Mouse (Mus musculus) spleen, adult 2 months (tissue): Measurements from ENCODE around the gene Pdzrn4. TPM values are rescaled to one million over a fixed set of nuclear protein-coding genes. Genes with fewer than 3 reads are reported as not detected.

Experiments
- DNase-seq, 2 experiments: peaks; one replicate each; pipeline versions ENCODE4 v3.0.0 to v3.0.0-alpha.2; 2012 to 2021; ENCODE audit warnings: low spot score in 2 of 2, low read depth in 1 of 2
- H3K27ac ChIP-seq: fragments of 200-500 bp; 2 replicates; pipeline ENCODE4 v1.5.1; 2012; ENCODE audit warnings: low read length, inconsistent platforms; ENCODE audit not compliant: insufficient read depth
- H3K27me3 ChIP-seq: fragments of 200-500 bp; 2 replicates; pipeline ENCODE4 v1.6.1; 2012; ENCODE audit warnings: mild to moderate bottlenecking, moderate library complexity, low read length, inconsistent platforms; ENCODE audit not compliant: control insufficient read depth, insufficient read depth
- H3K36me3 ChIP-seq: fragments of 200-500 bp; 2 replicates; pipeline ENCODE4 v1.6.1; 2012; ENCODE audit warnings: mild to moderate bottlenecking, low read length, inconsistent platforms; ENCODE audit not compliant: control insufficient read depth, insufficient read depth
- H3K4me1 ChIP-seq: fragments of 200-500 bp; 2 replicates; pipeline ENCODE4 v1.6.1; 2011; ENCODE audit warnings: inconsistent platforms; ENCODE audit not compliant: control insufficient read depth, insufficient read depth, insufficient read length
- H3K4me3 ChIP-seq: fragments of 200-500 bp; 2 replicates; pipeline ENCODE4 v1.5.1; 2011; ENCODE audit warnings: mild to moderate bottlenecking, inconsistent platforms; ENCODE audit not compliant: insufficient read depth, insufficient read length; ENCODE audit errors: extremely low read depth
- CTCF ChIP-seq: fragments of 200-500 bp; IDR thresholded peaks from 2 replicates; pipeline ENCODE4 v1.5.1; 2011; ENCODE audit warnings: mild to moderate bottlenecking, inconsistent platforms; ENCODE audit not compliant: insufficient read depth, insufficient read length, insufficient replicate concordance; ENCODE audit errors: extremely low read depth
- POLR2A ChIP-seq: fragments of 200-500 bp; IDR thresholded peaks from 2 replicates; pipeline ENCODE4 v1.6.1; 2011; ENCODE audit warnings: low read depth, low read length, inconsistent platforms
- WGBS: fragments of 180-500 bp; shearing (Covaris S2); methylation state at CpG from one replicate; pipeline ENCODE4 v1.1.7; 2018; 5-methylcytosine and 5-hydroxymethylcytosine counted together
- polyA plus RNA-seq: library from polyadenylated mRNA; depleted of rRNA; stranded (reverse); fragments of >200 nt; gene quantifications from 2 replicates; pipeline ENCODE4 v1.2.3, GENCODE M21; 2012

Gene Pdzrn4
- polyA plus RNA-seq, 1 experiment: 0.02 TPM

GRCm38 (mm10) chr15:92521686-92522085, 125.0 kb downstream of the Pdzrn4 start:
- no peaks in the 10 kb centered on the region for H3K27me3 ChIP-seq
- no peak overlapping the region for H3K4me3 ChIP-seq
- H3K27ac ChIP-seq: no peak overlapping the region
- H3K4me1 ChIP-seq: no peaks in the 10 kb centered on the region
- TF ChIP-seq POLR2A: no peak
- no peak for DNase-seq
- no peaks in the 10 kb centered on the region for H3K36me3 ChIP-seq
- 23% methylated on average over 7 of the region's 7 CpGs for WGBS

DNA sequence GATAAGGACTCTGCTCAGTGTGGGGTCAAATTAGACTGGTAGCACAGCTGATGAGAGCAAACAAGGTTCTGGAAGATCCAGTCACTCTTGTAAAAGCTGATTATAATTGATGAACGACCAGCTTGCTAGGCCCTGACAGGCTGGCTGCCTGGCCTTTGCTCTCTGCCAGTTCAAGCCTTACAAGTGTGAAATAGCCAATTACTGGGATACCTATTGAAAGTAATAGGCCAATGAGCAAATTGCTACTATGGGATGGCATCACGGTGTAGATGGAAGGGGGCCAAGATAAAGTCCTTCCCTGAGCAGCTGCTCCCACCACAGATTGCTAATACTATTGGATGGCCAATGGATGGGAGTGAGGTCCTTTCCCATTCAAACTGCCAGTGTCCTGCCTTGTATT, 128.2 kb downstream of the Pdzrn4 start:
- H3K36me3 ChIP-seq: no peaks in the 10 kb centered on the region
- no peaks in the 10 kb centered on the region for H3K27me3 ChIP-seq
- H3K4me1 ChIP-seq: no peaks in the 10 kb centered on the region
- 38% methylated on average over 2 of the region's 2 CpGs for WGBS
- H3K4me3 ChIP-seq: no peak overlapping the region
- no peak for DNase-seq
- H3K27ac ChIP-seq: no peak overlapping the region
- TF ChIP-seq POLR2A (no peak), CTCF (no peak)

GRCm38 (mm10) chr15:92525416-92525815, 128.7 kb downstream of the Pdzrn4 start:
- no peaks in the 10 kb centered on the region for H3K27me3 ChIP-seq
- no peak overlapping the region for H3K27ac ChIP-seq
- no peaks in the 10 kb centered on the region for H3K4me1 ChIP-seq
- H3K36me3 ChIP-seq: no peaks in the 10 kb centered on the region
- no peak overlapping the region for H3K4me3 ChIP-seq
- TF ChIP-seq POLR2A (no peak), CTCF (no peak)
- WGBS: 88% methylated on average over 9 of the region's 9 CpGs
- no peak for DNase-seq

DNA sequence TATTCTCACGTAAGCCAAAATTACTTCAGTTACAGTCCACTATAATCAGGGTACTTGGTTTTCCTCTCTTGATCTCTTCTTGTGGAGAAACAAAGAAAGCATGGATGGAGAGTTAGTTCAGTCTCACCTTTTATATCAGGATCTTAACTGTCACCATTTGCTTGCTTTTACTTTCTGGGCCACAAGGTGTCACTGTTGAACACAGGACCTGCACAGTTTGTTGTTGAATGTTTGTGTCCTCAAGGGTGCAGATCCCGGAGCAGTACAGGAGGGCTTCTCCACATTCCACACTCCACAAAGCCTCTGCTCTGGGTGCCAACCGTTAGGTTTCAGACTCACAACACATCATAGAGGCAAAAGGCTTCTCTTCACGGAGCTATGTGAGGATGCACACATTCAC, 130.1 kb downstream of the Pdzrn4 start:
- no peak for DNase-seq
- TF ChIP-seq POLR2A (no peak), CTCF (no peak)
- H3K27ac ChIP-seq: no peak overlapping the region
- H3K36me3 ChIP-seq: no peaks in the 10 kb centered on the region
- H3K4me1 ChIP-seq: no peaks in the 10 kb centered on the region
- no peak overlapping the region for H3K4me3 ChIP-seq
- WGBS: 76% methylated on average over 4 of the region's 4 CpGs
- H3K27me3 ChIP-seq: no peaks in the 10 kb centered on the region

DNA sequence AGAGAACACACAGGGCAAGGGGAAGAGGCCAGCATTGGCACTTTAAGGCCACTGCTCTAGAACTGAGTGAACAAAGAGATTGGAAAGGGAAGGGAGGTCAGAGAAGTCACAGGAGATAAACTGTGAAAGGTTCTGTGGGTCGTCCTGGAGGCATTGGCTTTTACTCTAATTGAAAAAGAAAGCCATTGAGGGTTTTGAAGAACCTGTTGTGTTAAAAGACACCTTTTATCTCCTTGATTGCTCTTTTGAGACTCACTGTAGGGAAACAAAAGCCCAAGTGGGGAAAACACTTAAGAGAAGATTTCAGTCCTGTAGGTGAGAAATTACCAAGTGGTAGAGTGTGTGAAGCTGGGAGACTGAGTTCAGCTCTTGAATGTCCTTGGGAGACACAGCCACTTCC, 146.6 kb downstream of the Pdzrn4 start:
- H3K4me3 ChIP-seq: no peak overlapping the region
- no peaks in the 10 kb centered on the region for H3K36me3 ChIP-seq
- H3K27ac ChIP-seq: no peak overlapping the region
- TF ChIP-seq CTCF: no peak
- no peak for TF ChIP-seq POLR2A
- no peak for DNase-seq
- H3K27me3 ChIP-seq: no peaks in the 10 kb centered on the region
- H3K4me1 ChIP-seq: no peaks in the 10 kb centered on the region
- 58% methylated on average over 1 of the region's 1 CpGs for WGBS

DNA sequence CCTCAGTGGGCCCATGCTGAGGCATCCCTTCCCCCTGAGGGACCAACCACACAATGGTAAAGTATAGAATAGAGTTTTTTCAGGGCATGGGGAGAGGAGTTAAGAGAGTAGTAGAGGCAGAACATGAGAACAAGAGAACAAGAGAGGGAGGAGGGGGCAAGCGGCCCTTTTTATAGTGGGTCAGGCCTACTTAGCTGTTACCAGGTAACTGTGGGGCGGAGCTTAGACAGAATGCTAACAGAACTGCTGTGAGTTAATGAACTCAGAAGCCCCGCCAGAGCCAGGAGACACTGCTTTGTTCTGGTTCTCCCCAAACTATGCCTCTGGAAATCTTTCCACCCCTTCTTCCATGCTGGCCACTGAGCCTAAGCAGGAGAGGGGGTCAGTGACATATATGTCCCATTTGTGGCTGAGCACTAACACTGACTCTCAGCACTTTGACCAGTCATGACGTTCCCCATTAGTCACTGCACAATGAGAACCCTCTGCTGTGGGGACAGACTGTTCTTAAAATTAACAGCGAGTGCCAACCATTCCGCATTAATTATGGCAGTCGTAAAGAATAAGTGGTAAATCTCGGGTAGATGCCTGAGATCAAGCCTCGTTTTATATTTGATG, 150.7 kb downstream of the Pdzrn4 start:
- 77% methylated on average over 9 of the region's 9 CpGs for WGBS
- no peak for DNase-seq
- H3K27me3 ChIP-seq: no peaks in the 10 kb centered on the region
- no peak overlapping the region for H3K27ac ChIP-seq
- TF ChIP-seq POLR2A (no peak), CTCF (no peak)
- H3K36me3 ChIP-seq: no peaks in the 10 kb centered on the region
- no peak overlapping the region for H3K4me3 ChIP-seq
- H3K4me1 ChIP-seq: no peaks in the 10 kb centered on the region

GRCm38 (mm10) chr15:92555012-92555574, 158.4 kb downstream of the Pdzrn4 start:
- H3K27me3 ChIP-seq: no peaks in the 10 kb centered on the region
- no peak overlapping the region for H3K27ac ChIP-seq
- no peaks in the 10 kb centered on the region for H3K4me1 ChIP-seq
- no peak for DNase-seq
- WGBS: 84% methylated on average over 7 of the region's 7 CpGs
- no peak overlapping the region for H3K4me3 ChIP-seq
- no peaks in the 10 kb centered on the region for H3K36me3 ChIP-seq
- TF ChIP-seq CTCF (no peak), POLR2A (no peak)
